Mouse (Mus musculus) embryonic facial prominence, embryonic 14.5 days (tissue): ENCODE measurements around the gene Aldh3a2. TPM values are rescaled to one million over a fixed set of nuclear protein-coding genes. Genes with fewer than 3 reads are reported as not detected.

ENCODE experiments used
- ATAC-seq: fragments of 200-750 bp; cut with Nextera tagmentation; 2 replicates; pipeline ENCODE4 v1.8.0; 2017; ENCODE audit warnings: low read depth, moderate number of reproducible peaks, moderate TSS enrichment
- DNase-seq: peaks from one replicate; pipeline ENCODE4 v3.0.0-alpha.2; 2015; ENCODE audit warnings: low spot score
- H3K27ac ChIP-seq: fragments of 300-500 bp; sonication (generic); replicated peaks from 2 replicates; pipeline ENCODE4 v1.5.1; 2014; ENCODE audit warnings: low read depth, mild to moderate bottlenecking, low read length, moderate library complexity
- H3K27me3 ChIP-seq: fragments of 300-500 bp; sonication (generic); replicated peaks from 2 replicates; pipeline ENCODE4 v1.6.1; 2014; ENCODE audit warnings: low read length; ENCODE audit not compliant: control insufficient read depth, insufficient read depth
- H3K36me3 ChIP-seq: fragments of 300-500 bp; sonication (generic); 2 replicates; pipeline ENCODE4 v1.6.1; 2014; ENCODE audit warnings: low read length, mixed read lengths; ENCODE audit not compliant: control insufficient read depth, insufficient read depth
- H3K4me1 ChIP-seq: fragments of 300-500 bp; sonication (generic); 2 replicates; pipeline ENCODE4 v1.6.1; 2014; ENCODE audit warnings: antibody characterized with exemption, low read length; ENCODE audit not compliant: control insufficient read depth, insufficient read depth
- H3K4me2 ChIP-seq: fragments of 300-500 bp; sonication (generic); 2 replicates; pipeline ENCODE4 v1.6.1; 2014; ENCODE audit warnings: low read depth, mild to moderate bottlenecking, low read length, moderate library complexity, mixed read lengths
- H3K4me3 ChIP-seq: fragments of 300-500 bp; sonication (generic); 2 replicates; pipeline ENCODE4 v1.5.1; 2014; ENCODE audit warnings: low read depth, mild to moderate bottlenecking, low read length
- H3K9ac ChIP-seq: fragments of 300-500 bp; sonication (generic); 2 replicates; pipeline ENCODE4 v1.6.1; 2014; ENCODE audit warnings: low read depth, mild to moderate bottlenecking, low read length, moderate library complexity, mixed read lengths
- H3K9me3 ChIP-seq: fragments of 300-500 bp; sonication (generic); 2 replicates; pipeline ENCODE4 v1.6.1; 2016; ENCODE audit warnings: low read length; ENCODE audit not compliant: control insufficient read depth
- WGBS: fragments of 180-500 bp; shearing (Covaris S2); extraction: QIAGEN DNeasy Blood & Tissue Kit; methylation state at CpG from one replicate; pipeline ENCODE4 v1.1.7; 2014; 5-methylcytosine and 5-hydroxymethylcytosine counted together
- polyA plus RNA-seq: library from polyadenylated mRNA; unstranded; fragments of >200 nt; fragmentation: Nextera tagmentation; extraction: Ambion mirVana; gene quantifications from 2 replicates; pipeline ENCODE4 v1.2.1, GENCODE M21; 2014

The Aldh3a2 gene
- polyA plus RNA-seq, 1 experiment from 2014 or later: 36.4 TPM

GRCm38 (mm10) chr11:61220156-61220881, 46.9 kb downstream of the Aldh3a2 start:
- Histone ChIP-seq H3K36me3 (no peaks in the 10 kb centered on the region), H3K27ac (no peak overlapping the region), H3K4me1 (no peaks in the 10 kb centered on the region), H3K27me3 (no peaks in the 10 kb centered on the region), H3K4me2 (no peak overlapping the region), H3K9me3 (no peaks in the 10 kb centered on the region), H3K9ac (no peak overlapping the region), H3K4me3 (no peak overlapping the region)
- ATAC-seq: no peak
- DNase-seq: no peak
- 67% methylated on average over 9 of the region's 9 CpGs for WGBS

GRCm38 (mm10) chr11:61215936-61216335, 51.3 kb downstream of the Aldh3a2 start:
- DNase-seq (no peak), ATAC-seq (no peak)
- no peak overlapping the region for H3K27ac ChIP-seq
- no peaks in the 10 kb centered on the region for H3K9me3 ChIP-seq
- no peaks in the 10 kb centered on the region for H3K36me3 ChIP-seq
- H3K4me3 ChIP-seq: no peak overlapping the region
- no peak overlapping the region for H3K4me2 ChIP-seq
- WGBS: 89% methylated on average over 3 of the region's 3 CpGs
- H3K9ac ChIP-seq: no peak overlapping the region
- no peaks in the 10 kb centered on the region for H3K4me1 ChIP-seq
- H3K27me3 ChIP-seq: peaks cover 19% of the 10 kb centered on the region

- no peak overlapping the region for H3K4me2 ChIP-seq
- H3K4me3 ChIP-seq: no peak overlapping the region
- no peaks in the 10 kb centered on the region for H3K9me3 ChIP-seq
- ATAC-seq (no peak), DNase-seq (no peak)
- H3K4me1 ChIP-seq: peaks cover 15% of the 10 kb centered on the region; the same call in 1 of the 2 replicates
- H3K27ac ChIP-seq: no peak overlapping the region
- H3K27me3 ChIP-seq: peaks cover 19% of the 10 kb centered on the region
- no peaks in the 10 kb centered on the region for H3K36me3 ChIP-seq
- WGBS: 31% methylated on average over 20 of the region's 20 CpGs
- H3K9ac ChIP-seq: no peak overlapping the region
Observed at GRCm38 (mm10) chr11:61212102-61212501, 55.2 kb downstream of the Aldh3a2 start.

GRCm38 (mm10) chr11:61208316-61208715, 58.9 kb downstream of the Aldh3a2 start:
- DNase-seq (peak; percentile 19), ATAC-seq (no peak)
- H3K9ac ChIP-seq: no peak overlapping the region
- 74% methylated on average over 10 of the region's 10 CpGs for WGBS
- peaks cover 18% of the 10 kb centered on the region for H3K27me3 ChIP-seq
- peaks cover 16% of the 10 kb centered on the region; the same call in 1 of the 2 replicates for H3K4me1 ChIP-seq
- no peaks in the 10 kb centered on the region for H3K9me3 ChIP-seq
- H3K4me3 ChIP-seq: no peak overlapping the region
- no peak overlapping the region for H3K4me2 ChIP-seq
- H3K27ac ChIP-seq: peak overlapping the region; percentile 35; the same call in 1 of the 2 replicates
- H3K36me3 ChIP-seq: no peaks in the 10 kb centered on the region

- peaks cover 13% of the 10 kb centered on the region; the same call in 1 of the 2 replicates for H3K27me3 ChIP-seq
- no peak within 1 kb of the TSS for H3K9ac ChIP-seq
- H3K4me3 ChIP-seq: no peak within 1 kb of the TSS
- no peaks in the 10 kb centered on the region for H3K9me3 ChIP-seq
- peak; percentile 33; the same call in 1 of the 2 replicates for ATAC-seq
- peak within 1 kb of the TSS; percentile 35 for H3K27ac ChIP-seq
- no peak within 1 kb of the TSS for H3K4me2 ChIP-seq
- no peaks in the 10 kb centered on the region for H3K36me3 ChIP-seq
- H3K4me1 ChIP-seq: peaks cover 16% of the 10 kb centered on the region; the same call in 1 of the 2 replicates
- 48% methylated on average over 10 of the region's 10 CpGs for WGBS
- DNase-seq: peak; percentile 57
Observed at GRCm38 (mm10) chr11:61207487-61208246, 59.6 kb downstream of the Aldh3a2 start, which contains the start of gene Aldh3a1. TSS of gene Aldh3a1 (plus strand) at chr11:61207537.

- DNase-seq (no peak), ATAC-seq (no peak)
- Histone ChIP-seq H3K4me1 (peaks cover 16% of the 10 kb centered on the region; the same call in 1 of the 2 replicates), H3K9me3 (no peaks in the 10 kb centered on the region), H3K27ac (no peak overlapping the region), H3K4me3 (no peak overlapping the region), H3K27me3 (peaks cover 1% of the 10 kb centered on the region; the same call in 1 of the 2 replicates), H3K36me3 (no peaks in the 10 kb centered on the region), H3K4me2 (no peak overlapping the region), H3K9ac (no peak overlapping the region)
- WGBS: 92% methylated on average over 3 of the region's 3 CpGs
Observed at GRCm38 (mm10) chr11:61206136-61206535, 61.1 kb downstream of the Aldh3a2 start.

GRCm38 (mm10) chr11:61205167-61205950, 61.9 kb downstream of the Aldh3a2 start:
- Histone ChIP-seq H3K36me3 (no peaks in the 10 kb centered on the region), H3K9ac (no peak overlapping the region), H3K4me3 (no peak overlapping the region), H3K9me3 (no peaks in the 10 kb centered on the region), H3K27me3 (no peaks in the 10 kb centered on the region), H3K27ac (no peak overlapping the region), H3K4me2 (no peak overlapping the region), H3K4me1 (peaks cover 16% of the 10 kb centered on the region; the same call in 1 of the 2 replicates)
- DNase-seq: no peak
- WGBS: 95% methylated on average over 9 of the region's 10 CpGs
- no peak for ATAC-seq

GRCm38 (mm10) chr11:61202810-61203209, 64.5 kb downstream of the Aldh3a2 start:
- DNase-seq (no peak), ATAC-seq (no peak)
- 81% methylated on average over 2 of the region's 2 CpGs for WGBS
- H3K27me3 ChIP-seq: no peaks in the 10 kb centered on the region
- no peak overlapping the region for H3K27ac ChIP-seq
- H3K9me3 ChIP-seq: no peaks in the 10 kb centered on the region
- peaks cover 11% of the 10 kb centered on the region; the same call in 1 of the 2 replicates for H3K4me1 ChIP-seq
- H3K9ac ChIP-seq: no peak overlapping the region
- H3K4me3 ChIP-seq: no peak overlapping the region
- H3K36me3 ChIP-seq: no peaks in the 10 kb centered on the region
- no peak overlapping the region for H3K4me2 ChIP-seq
